8 mouse cellular contexts compared by ENCODE assay signal in the genomic region with DNA sequence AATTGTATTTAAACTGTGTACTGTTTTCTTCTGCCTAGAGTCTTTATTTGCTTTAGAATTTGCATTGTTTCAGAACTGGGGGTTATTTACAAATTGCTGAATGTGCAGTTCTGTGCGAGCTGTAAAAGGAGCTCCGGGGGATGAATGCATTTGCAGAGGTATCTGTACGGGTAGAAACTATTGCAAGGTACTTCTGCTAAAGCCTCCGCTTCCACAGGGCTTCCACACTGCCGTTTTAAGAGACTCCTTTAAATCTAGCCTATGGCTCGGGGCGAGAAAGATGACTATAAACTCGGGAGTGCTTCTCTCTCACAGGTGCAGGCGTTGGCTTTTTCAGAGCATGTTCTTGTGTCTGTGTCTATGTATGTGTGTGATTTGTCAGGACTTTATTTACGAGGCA. TPM values are rescaled to one million over a fixed set of nuclear protein-coding genes. Genes with fewer than 3 reads are reported as not detected.
DNase-seq lines count a peak whose midpoint lies in the region; ATAC-seq lines count a peak whose summit lies in the region.

No protein-coding gene starts in this region.

- no peak for DNase-seq in cerebellum, postnatal 4 days (ENCODE audit: low spot score in 2 of 2)
- DNase-seq in adrenal gland, postnatal 14 days = no peak
- no peak for DNase-seq in layer of hippocampus, postnatal 36 days

- peak overlapping the region; percentile 61 for H3K9ac ChIP-seq in heart, embryonic 15.5 days
- no peak overlapping the region for H3K9ac ChIP-seq in liver, embryonic 12.5 days
- H3K9ac ChIP-seq in stomach, embryonic 16.5 days (ENCODE audit: low read length) = peak overlapping the region; percentile 71

- H3K4me2 ChIP-seq in heart, embryonic 15.5 days = peak overlapping the region; percentile 69
- peak overlapping the region; percentile 50 for H3K4me2 ChIP-seq in liver, embryonic 12.5 days
- H3K4me2 ChIP-seq in stomach, embryonic 16.5 days (ENCODE audit: low read depth, low read length) = peak overlapping the region; percentile 52

- H3K4me1 ChIP-seq in megakaryocyte, embryonic 14.5 days = peaks cover 30% of the 10 kb centered on the region
- H3K4me1 ChIP-seq in heart, embryonic 15.5 days (replicated peaks) = peaks cover 54% of the 10 kb centered on the region
- peaks cover 5% of the 10 kb centered on the region for H3K4me1 ChIP-seq in liver, embryonic 12.5 days
- peaks cover 23% of the 10 kb centered on the region for H3K4me1 ChIP-seq in stomach, embryonic 16.5 days (ENCODE audit: control insufficient read depth, insufficient read depth, low read length)

- no peaks in the 10 kb centered on the region for H3K36me3 ChIP-seq in megakaryocyte, embryonic 14.5 days (replicated peaks; ENCODE audit: low read length)
- no peaks in the 10 kb centered on the region for H3K36me3 ChIP-seq in heart, embryonic 15.5 days
- no peaks in the 10 kb centered on the region for H3K36me3 ChIP-seq in liver, embryonic 12.5 days
- H3K36me3 ChIP-seq in stomach, embryonic 16.5 days (ENCODE audit: control insufficient read depth, insufficient read depth, low read length) = no peaks in the 10 kb centered on the region; the same call in 1 of the 2 replicates

- peak overlapping the region; percentile 81 for H3K27ac ChIP-seq in heart, embryonic 15.5 days
- no peak overlapping the region for H3K27ac ChIP-seq in liver, embryonic 12.5 days
- H3K27ac ChIP-seq in stomach, embryonic 16.5 days (ENCODE audit: low read length) = peak overlapping the region; percentile 96

- H3K4me3 ChIP-seq in megakaryocyte, embryonic 14.5 days (replicated peaks) = peak overlapping the region; percentile 72
- peak overlapping the region; percentile 60 for H3K4me3 ChIP-seq in heart, embryonic 15.5 days
- H3K4me3 ChIP-seq in liver, embryonic 12.5 days = peak overlapping the region; percentile 44
- peak overlapping the region; percentile 58 for H3K4me3 ChIP-seq in stomach, embryonic 16.5 days (replicated peaks; ENCODE audit: low read length)

- peaks cover 71% of the 10 kb centered on the region for H3K27me3 ChIP-seq in megakaryocyte, embryonic 14.5 days (replicated peaks)
- no peaks in the 10 kb centered on the region for H3K27me3 ChIP-seq in heart, embryonic 15.5 days
- H3K27me3 ChIP-seq in liver, embryonic 12.5 days (replicated peaks) = peaks cover 56% of the 10 kb centered on the region
- H3K27me3 ChIP-seq in stomach, embryonic 16.5 days (ENCODE audit: control insufficient read depth, insufficient read depth, low read length) = no peaks in the 10 kb centered on the region

- no peak for ATAC-seq in megakaryocyte, adult 5-6 weeks (ENCODE audit: poor library complexity, severe bottlenecking)
- ATAC-seq in heart, embryonic 15.5 days (replicated peaks; ENCODE audit: insufficient number of reproducible peaks, insufficient read depth, low FRiP score, low read depth) = no peak
- no peak for ATAC-seq in liver, embryonic 12.5 days
- no peak for ATAC-seq in stomach, embryonic 16.5 days (ENCODE audit: insufficient read depth, low FRiP score)

- 9% methylated on average over 10 of the region's 10 CpGs for WGBS in heart, embryonic 15.5 days
- WGBS in liver, embryonic 12.5 days (ENCODE audit: insufficient replicate concordance) = 4% methylated on average over 10 of the region's 10 CpGs
- WGBS in stomach, embryonic 16.5 days = 3% methylated on average over 10 of the region's 10 CpGs

- H3K9me3 ChIP-seq in megakaryocyte, embryonic 14.5 days = no peaks in the 10 kb centered on the region
- H3K9me3 ChIP-seq in heart, embryonic 15.5 days (replicated peaks) = no peaks in the 10 kb centered on the region
- H3K9me3 ChIP-seq in liver, embryonic 12.5 days (replicated peaks) = no peaks in the 10 kb centered on the region
- 0 out of 2 replicates have a peak, but pooled peaks cover 6% of the 10 kb centered on the region for H3K9me3 ChIP-seq in stomach, embryonic 16.5 days (replicated peaks; ENCODE audit: control insufficient read depth, low read length)

RNA-seq across cellular contexts. Expression of a gene that starts 1.4 kb away (rescaled TPM):
- polyA plus RNA-seq in megakaryocyte, embryonic 14.5 days (2012; ENCODE audit: insufficient read depth, low replicate concordance) = 13.5 TPM in 1 of 2 replicates, not detected in the other
- 0.13 and 2.6 TPM in 2 replicates for total RNA-seq in megakaryocyte, adult 5-6 weeks (2015)
- 0.16 and 0.48 TPM in 2 replicates for total RNA-seq in megakaryocyte, adult 5-6 weeks (2017)
- polyA plus RNA-seq in heart, embryonic 15.5 days (2015; fragmentation: Nextera tagmentation; extraction: Ambion mirVana) = 35.2 and 48.0 TPM in 2 replicates
- polyA plus RNA-seq in liver, embryonic 12.5 days (2016; fragmentation: Nextera tagmentation; extraction: Ambion mirVana) = 11.2 and 11.5 TPM in 2 replicates
- 145 and 146 TPM in 2 replicates for polyA plus RNA-seq in stomach, embryonic 16.5 days (2015; fragmentation: Nextera tagmentation; extraction: Ambion mirVana)
- 23.4 and 112 TPM in 2 replicates for total RNA-seq in adrenal gland, postnatal 14 days (2021)
- 1 to 10 TPM; 8.0 TPM for total RNA-seq in layer of hippocampus, postnatal 36 days (2021)
